Mouse (Mus musculus): ENCODE results near the gene Wdr44.

GRCm38 (mm10) chrX:23676583-23676982 is 16.3 kb upstream of the Wdr44 start:
- TF ChIP-seq CTCF (IDR thresholded peaks at IDR 0.05; ENCODE audit: low read depth): no peak
- TF ChIP-seq EP300 (IDR thresholded peaks at IDR 0.05; ENCODE audit: low read depth): no peak
